Mouse (Mus musculus): ENCODE measurements at regions not wholly inside any gene's neighbourhood (a gene's known extent, or its start where the extent isn't known, plus 50 kb on each side); places are given as distances from the start of the nearest gene placed in this dataset.

DNA sequence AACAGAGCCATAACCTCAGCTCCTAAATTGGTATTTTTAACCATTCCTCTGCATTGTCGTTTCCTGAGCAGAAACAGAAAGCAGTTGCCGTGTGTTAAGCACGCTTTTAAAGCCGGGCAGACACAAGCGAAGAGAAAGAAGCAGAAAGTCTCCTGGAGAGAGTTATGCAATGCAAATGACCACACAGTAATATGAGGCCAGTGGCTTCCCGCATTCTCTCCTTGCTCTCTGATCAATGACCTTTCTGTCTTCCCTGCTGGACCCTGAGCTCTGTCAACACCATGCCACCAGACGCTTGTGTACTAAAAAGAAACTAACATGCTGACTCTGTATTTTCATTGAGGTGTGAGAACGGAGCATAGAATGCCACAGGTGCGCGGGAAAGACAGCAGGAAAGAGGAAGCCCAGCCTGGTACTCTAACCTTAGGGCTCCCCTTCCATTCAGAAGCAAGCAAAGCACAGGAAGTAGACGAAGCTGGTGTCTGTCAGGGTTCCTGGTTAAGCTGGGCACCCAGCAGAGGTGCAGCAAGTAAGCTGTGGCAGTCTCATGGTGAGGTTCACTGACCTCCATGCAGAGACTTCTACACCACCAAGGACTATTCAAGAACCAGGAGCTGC is 151.9 kb downstream of the Utp18 start:
- no peak overlapping the region for H3K9ac ChIP-seq
- DNase-seq (no peak), ATAC-seq (ENCODE audit: insufficient read depth) (no peak)
- H3K4me2 ChIP-seq, result no peak overlapping the region
- whole genome bisulfite sequencing, result 31% methylated on average over 11 of the region's 11 CpGs
- no peaks in the 10 kb centered on the region for H3K27me3 ChIP-seq (ENCODE audit: insufficient read depth, low read length)
- H3K9me3 ChIP-seq (ENCODE audit: low read depth, low read length), result no peaks in the 10 kb centered on the region
- H3K36me3 ChIP-seq (ENCODE audit: insufficient read depth), result no peaks in the 10 kb centered on the region
- H3K27ac ChIP-seq (ENCODE audit: low read depth), result no peak overlapping the region
- H3K4me3 ChIP-seq (ENCODE audit: low read depth, low read length), result no peak overlapping the region
- H3K4me1 ChIP-seq (ENCODE audit: insufficient read depth), result no peaks in the 10 kb centered on the region
- TF ChIP-seq CTCF (IDR thresholded peaks at IDR 0.05; ENCODE audit: low read depth), result no peak

DNA sequence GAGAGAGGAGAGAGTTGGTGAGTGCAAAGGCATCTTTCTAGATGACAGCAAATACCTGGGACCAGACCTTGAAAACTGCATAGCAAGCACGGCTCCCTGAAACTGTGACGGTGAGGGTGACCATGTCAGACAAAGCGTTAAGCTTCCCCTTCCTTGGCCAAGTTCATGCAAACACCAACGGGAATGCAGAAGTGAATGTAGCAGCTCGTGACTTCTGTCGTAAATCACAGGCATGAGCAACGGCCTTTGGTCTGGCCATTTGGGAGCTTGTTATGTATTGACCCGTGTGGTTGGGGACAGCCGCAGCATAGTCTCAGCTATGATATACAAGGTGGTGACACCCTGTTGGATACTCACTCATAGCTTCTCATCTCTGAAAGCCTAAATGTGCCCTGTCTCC is 156.4 kb downstream of the Utp18 start:
- no peak for ATAC-seq (ENCODE audit: insufficient read depth)
- WGBS, result 73% methylated on average over 9 of the region's 9 CpGs
- DNase-seq, result no peak

DNA sequence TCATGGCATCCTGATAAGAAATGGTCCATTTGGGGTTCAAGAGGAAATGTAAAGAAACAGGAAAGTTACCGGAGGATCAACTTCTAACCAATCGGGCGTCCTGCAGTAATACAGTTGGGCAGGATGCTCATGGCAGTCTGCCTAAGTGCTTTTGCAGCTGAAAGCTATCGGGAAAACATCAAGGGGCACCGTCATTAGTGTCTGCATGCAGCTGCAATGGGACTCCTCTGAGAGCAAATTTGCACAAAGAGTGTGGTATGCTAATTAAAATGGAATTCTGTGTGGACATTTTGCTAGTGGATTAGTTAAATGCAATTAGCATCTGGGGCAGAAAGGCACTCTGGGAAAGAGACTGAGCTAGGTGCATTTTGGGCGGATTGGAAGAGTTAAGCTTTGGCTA is 160.3 kb downstream of the Utp18 start:
- WGBS, result 59% methylated on average over 6 of the region's 6 CpGs
- H3K27ac ChIP-seq (ENCODE audit: low read depth), result no peak overlapping the region
- H3K4me3 ChIP-seq (ENCODE audit: low read depth, low read length), result no peak overlapping the region
- TF ChIP-seq CTCF (IDR thresholded peaks at IDR 0.05; ENCODE audit: low read depth), result no peak
- no peak overlapping the region for H3K9ac ChIP-seq
- no peaks in the 10 kb centered on the region for H3K27me3 ChIP-seq (ENCODE audit: insufficient read depth, low read length)
- H3K9me3 ChIP-seq (ENCODE audit: low read depth, low read length), result no peaks in the 10 kb centered on the region
- no peaks in the 10 kb centered on the region for H3K36me3 ChIP-seq (ENCODE audit: insufficient read depth)
- DNase-seq, result no peak
- H3K4me1 ChIP-seq (ENCODE audit: insufficient read depth), result no peaks in the 10 kb centered on the region
- no peak overlapping the region for H3K4me2 ChIP-seq
- no peak for ATAC-seq (ENCODE audit: insufficient read depth)

More for the DNA sequence above, 156.4 kb downstream of the Utp18 start:
- no peaks in the 10 kb centered on the region for H3K36me3 ChIP-seq (ENCODE audit: insufficient read depth)
- H3K4me2 ChIP-seq, result no peak overlapping the region
- no peaks in the 10 kb centered on the region for H3K27me3 ChIP-seq (ENCODE audit: insufficient read depth, low read length)
- H3K27ac ChIP-seq (ENCODE audit: low read depth), result no peak overlapping the region
- no peak overlapping the region for H3K4me3 ChIP-seq (ENCODE audit: low read depth, low read length)
- no peaks in the 10 kb centered on the region for H3K9me3 ChIP-seq (ENCODE audit: low read depth, low read length)
- H3K9ac ChIP-seq, result no peak overlapping the region
- TF ChIP-seq CTCF (IDR thresholded peaks at IDR 0.05; ENCODE audit: low read depth), result no peak
- no peaks in the 10 kb centered on the region for H3K4me1 ChIP-seq (ENCODE audit: insufficient read depth)

DNA sequence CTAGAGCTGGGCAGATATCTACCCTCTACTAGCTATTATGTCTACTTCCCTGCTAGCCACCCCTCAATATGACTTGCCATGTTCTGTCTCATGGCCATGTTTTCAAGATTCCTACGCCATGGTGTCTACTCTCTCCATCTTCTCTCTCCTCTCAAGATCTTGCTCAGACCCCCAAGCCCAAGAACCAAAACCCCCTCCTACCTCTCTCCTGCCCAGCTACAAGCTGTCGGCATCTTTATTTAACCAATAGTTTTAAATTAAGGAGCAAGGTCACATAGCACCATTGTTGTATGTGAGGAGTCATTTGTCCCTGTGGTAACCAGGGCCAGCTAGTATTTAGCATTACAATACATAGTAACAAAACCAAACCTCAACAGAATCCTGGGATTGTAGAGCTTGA is 166.4 kb downstream of the Utp18 start:
- ATAC-seq (ENCODE audit: insufficient read depth), result no peak
- 86% methylated on average over 2 of the region's 2 CpGs for WGBS
- H3K36me3 ChIP-seq (ENCODE audit: insufficient read depth), result no peaks in the 10 kb centered on the region

DNA sequence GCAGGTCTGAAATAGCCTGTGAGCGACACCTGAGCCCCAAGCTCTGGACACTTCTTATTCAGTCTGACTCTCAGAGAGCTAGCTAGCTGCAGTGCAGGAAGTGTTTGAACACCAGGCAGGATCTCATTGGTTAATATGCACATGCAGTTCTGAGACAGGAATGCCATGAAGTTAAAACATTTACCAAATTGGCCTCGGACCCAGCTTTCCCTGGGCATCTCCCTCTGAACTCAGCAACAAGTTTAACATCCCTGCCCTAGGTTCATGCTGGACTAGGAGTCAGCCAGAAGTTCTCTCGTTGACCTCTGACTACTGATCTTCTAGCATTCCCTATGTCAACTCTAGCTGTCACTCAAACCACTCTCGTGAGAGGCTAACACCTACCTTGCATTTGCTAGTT is 175.9 kb downstream of the Utp18 start:
- WGBS, result 56% methylated on average over 4 of the region's 4 CpGs
- Histone ChIP-seq H3K9ac (no peak overlapping the region), H3K4me3 (ENCODE audit: low read depth, low read length) (no peak overlapping the region), H3K4me2 (no peak overlapping the region), H3K27me3 (ENCODE audit: insufficient read depth, low read length) (no peaks in the 10 kb centered on the region), H3K4me1 (ENCODE audit: insufficient read depth) (no peaks in the 10 kb centered on the region), H3K27ac (ENCODE audit: low read depth) (no peak overlapping the region), H3K9me3 (ENCODE audit: low read depth, low read length) (no peaks in the 10 kb centered on the region), H3K36me3 (ENCODE audit: insufficient read depth) (no peaks in the 10 kb centered on the region)
- ATAC-seq (ENCODE audit: insufficient read depth) (no peak), DNase-seq (no peak)
- no peak for TF ChIP-seq CTCF (IDR thresholded peaks at IDR 0.05; ENCODE audit: low read depth)

More for the DNA sequence above, 166.4 kb downstream of the Utp18 start:
- TF ChIP-seq CTCF (IDR thresholded peaks at IDR 0.05; ENCODE audit: low read depth), result no peak
- H3K4me2 ChIP-seq, result no peak overlapping the region
- no peaks in the 10 kb centered on the region for H3K9me3 ChIP-seq (ENCODE audit: low read depth, low read length)
- H3K4me1 ChIP-seq (ENCODE audit: insufficient read depth), result no peaks in the 10 kb centered on the region
- no peak for DNase-seq
- H3K9ac ChIP-seq, result no peak overlapping the region
- H3K27ac ChIP-seq (ENCODE audit: low read depth), result no peak overlapping the region
- H3K4me3 ChIP-seq (ENCODE audit: low read depth, low read length), result no peak overlapping the region
- H3K27me3 ChIP-seq (ENCODE audit: insufficient read depth, low read length), result no peaks in the 10 kb centered on the region

DNA sequence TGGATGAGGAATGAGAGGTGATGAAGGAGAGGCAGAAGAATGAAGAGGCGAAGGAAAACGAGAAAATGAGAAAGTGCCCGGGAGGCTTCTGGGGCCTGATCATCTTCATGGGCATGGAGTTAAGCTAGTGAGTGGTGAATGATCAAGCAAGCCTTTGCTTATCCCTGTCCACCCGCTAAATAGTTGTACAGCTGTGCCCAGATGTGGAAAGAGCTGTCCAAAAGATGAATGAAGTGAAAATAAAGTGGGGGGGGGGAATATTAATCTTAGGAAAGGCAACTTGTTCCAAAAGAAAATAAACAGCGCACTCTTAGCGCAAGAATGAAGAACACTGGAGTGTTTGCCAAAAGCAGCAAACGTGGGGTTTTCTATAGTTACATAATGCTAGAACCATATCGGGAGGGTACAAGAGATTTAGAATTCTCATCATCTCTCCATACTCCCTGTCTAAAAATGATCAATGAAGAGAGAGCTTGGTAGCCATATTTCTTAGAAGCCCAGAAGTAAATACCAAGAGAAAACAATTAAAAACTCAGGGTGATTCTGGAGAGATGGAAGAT is 188.5 kb downstream of the Utp18 start:
- 43% methylated on average over 8 of the region's 8 CpGs for WGBS
- Histone ChIP-seq H3K9ac (no peak overlapping the region), H3K9me3 (ENCODE audit: low read depth, low read length) (no peaks in the 10 kb centered on the region), H3K4me1 (ENCODE audit: insufficient read depth) (no peaks in the 10 kb centered on the region), H3K27ac (ENCODE audit: low read depth) (no peak overlapping the region), H3K27me3 (ENCODE audit: insufficient read depth, low read length) (no peaks in the 10 kb centered on the region), H3K4me3 (ENCODE audit: low read depth, low read length) (no peak overlapping the region), H3K36me3 (ENCODE audit: insufficient read depth) (no peaks in the 10 kb centered on the region), H3K4me2 (no peak overlapping the region)
- ATAC-seq (ENCODE audit: insufficient read depth) (peak; percentile 85; the same call in 1 of the 2 replicates), DNase-seq (peak; percentile 63)
- no peak for TF ChIP-seq CTCF (IDR thresholded peaks at IDR 0.05; ENCODE audit: low read depth)

DNA sequence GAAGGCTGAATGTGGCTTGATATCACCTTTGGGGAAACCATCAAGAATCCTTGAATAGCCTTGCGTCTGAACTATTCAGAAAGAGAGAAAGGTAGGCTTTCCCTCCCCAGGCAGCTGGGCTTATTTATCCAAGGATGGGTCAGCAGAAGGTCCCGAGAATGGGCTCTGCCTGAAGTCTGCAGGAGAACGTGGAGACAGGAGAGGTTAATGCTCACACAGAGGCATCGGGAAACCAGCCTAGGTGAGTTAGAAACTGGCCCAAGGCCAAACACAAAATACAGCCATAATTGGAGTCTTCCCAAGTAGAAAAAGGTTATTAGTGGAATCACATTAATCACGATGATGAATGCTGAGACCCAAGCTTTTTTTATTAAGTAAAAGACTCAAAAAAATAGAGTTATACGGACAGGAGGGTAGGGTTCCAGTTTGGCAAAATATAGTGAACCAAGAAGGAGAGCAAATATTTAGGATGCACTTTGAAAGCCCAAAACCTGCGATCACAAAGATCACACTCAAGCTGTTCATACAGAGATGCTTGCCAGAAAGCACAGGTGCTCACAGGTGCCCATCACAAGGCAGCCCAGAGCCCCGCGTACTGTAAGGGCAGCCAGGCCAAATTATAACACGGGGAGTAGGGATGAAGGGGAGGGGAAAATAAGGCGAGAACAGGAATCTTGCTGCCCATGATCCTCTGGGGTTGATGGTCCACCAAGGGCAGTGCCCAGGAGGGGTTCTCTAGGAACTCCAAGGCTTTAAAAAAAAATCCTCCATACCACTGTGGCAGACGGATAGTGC is 189.3 kb downstream of the Utp18 start:
- no peak for ATAC-seq (ENCODE audit: insufficient read depth)
- H3K4me3 ChIP-seq (ENCODE audit: low read depth, low read length), result no peak overlapping the region
- no peak for DNase-seq
- no peak for TF ChIP-seq CTCF (IDR thresholded peaks at IDR 0.05; ENCODE audit: low read depth)
- H3K9me3 ChIP-seq (ENCODE audit: low read depth, low read length), result no peaks in the 10 kb centered on the region
- no peak overlapping the region for H3K9ac ChIP-seq
- no peaks in the 10 kb centered on the region for H3K4me1 ChIP-seq (ENCODE audit: insufficient read depth)
- WGBS, result 64% methylated on average over 12 of the region's 12 CpGs
- no peaks in the 10 kb centered on the region for H3K27me3 ChIP-seq (ENCODE audit: insufficient read depth, low read length)
- H3K4me2 ChIP-seq, result no peak overlapping the region
- no peak overlapping the region for H3K27ac ChIP-seq (ENCODE audit: low read depth)
- H3K36me3 ChIP-seq (ENCODE audit: insufficient read depth), result no peaks in the 10 kb centered on the region
